Mouse (Mus musculus) bone marrow, adult 2 months (tissue): ENCODE measurements around the gene Qdpr.

Experiments
- CTCF ChIP-seq: fragments of 200-500 bp; IDR thresholded peaks from 2 replicates; pipeline ENCODE4 v1.5.1; 2011; ENCODE audit warnings: low read length, control low read depth; ENCODE audit not compliant: control insufficient read depth, insufficient read depth
- POLR2A ChIP-seq: fragments of 200-500 bp; IDR thresholded peaks from 2 replicates; pipeline ENCODE4 v1.6.1; 2011; ENCODE audit warnings: low read depth, mild to moderate bottlenecking, control low read depth, low read length, borderline replicate concordance; ENCODE audit not compliant: control insufficient read depth

DNA sequence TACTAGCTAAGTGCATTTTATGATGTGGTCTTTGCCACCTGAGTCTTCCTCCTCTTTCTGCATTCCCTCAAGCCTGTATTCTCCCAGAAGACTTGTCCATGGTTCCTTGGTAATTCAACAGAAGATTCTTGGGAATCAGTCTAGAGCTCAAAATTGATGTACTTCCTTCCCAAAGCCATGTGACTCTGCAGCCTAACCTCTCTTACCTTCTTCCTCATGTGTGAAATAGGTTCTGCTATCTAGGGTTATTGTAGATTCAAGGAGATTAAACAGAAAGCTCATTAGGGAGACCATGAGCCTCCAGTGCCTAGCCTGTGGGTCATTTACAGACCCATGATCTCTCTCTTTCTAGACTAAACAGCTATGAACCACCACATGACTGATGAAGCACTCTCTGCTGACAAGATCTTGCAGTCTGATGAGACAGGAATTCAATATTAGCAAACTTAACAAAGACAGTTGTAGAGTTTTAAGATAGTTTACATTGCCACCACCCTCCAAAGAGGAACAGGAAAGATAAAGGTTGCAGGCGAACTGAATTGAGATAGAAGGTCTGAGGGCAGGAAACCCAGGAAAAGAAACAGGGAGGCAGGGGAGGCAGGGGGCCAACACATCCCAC is 23.5 kb downstream of the Qdpr start:
- no peak for TF ChIP-seq POLR2A
- TF ChIP-seq CTCF, result no peak
